Mouse (Mus musculus) hindbrain, embryonic 14.5 days (tissue): ENCODE measurements around the gene Atp8a2. TPM values are rescaled to one million over a fixed set of nuclear protein-coding genes. Genes with fewer than 3 reads are reported as not detected.

Experiments
- ATAC-seq: fragments of 200-750 bp; cut with Nextera tagmentation; 2 replicates; pipeline ENCODE4 v1.8.0; 2017; ENCODE audit warnings: moderate number of reproducible peaks, mild to moderate bottlenecking, moderate TSS enrichment, moderate library complexity; ENCODE audit not compliant: low FRiP score
- DNase-seq: peaks from one replicate; pipeline ENCODE4 v3.0.0-alpha.2; 2015; ENCODE audit warnings: low spot score
- H3K27ac ChIP-seq: fragments of 300-500 bp; sonication (generic); 2 replicates; pipeline ENCODE4 v1.5.1; 2014; ENCODE audit warnings: mild to moderate bottlenecking, moderate library complexity
- H3K27me3 ChIP-seq: fragments of 300-500 bp; sonication (generic); 2 replicates; pipeline ENCODE4 v1.6.1; 2014; ENCODE audit warnings: mild to moderate bottlenecking, low read length, mixed read lengths; ENCODE audit not compliant: control insufficient read depth, insufficient read depth
- H3K36me3 ChIP-seq: fragments of 300-500 bp; sonication (generic); replicated peaks from 2 replicates; pipeline ENCODE4 v1.6.1; 2014; ENCODE audit not compliant: control insufficient read depth, insufficient read depth
- H3K4me1 ChIP-seq: fragments of 300-500 bp; sonication (generic); replicated peaks from 2 replicates; pipeline ENCODE4 v1.6.1; 2014; ENCODE audit warnings: antibody characterized with exemption, low read length, mixed read lengths; ENCODE audit not compliant: control insufficient read depth, insufficient read depth
- H3K4me2 ChIP-seq: fragments of 300-500 bp; sonication (generic); replicated peaks from 2 replicates; pipeline ENCODE4 v1.6.1; 2014; ENCODE audit warnings: mild to moderate bottlenecking, moderate library complexity
- H3K4me3 ChIP-seq: fragments of 300-500 bp; sonication (generic); replicated peaks from 2 replicates; pipeline ENCODE4 v1.5.1; 2014; ENCODE audit warnings: mild to moderate bottlenecking, low read length
- H3K9ac ChIP-seq: fragments of 300-500 bp; sonication (generic); 2 replicates; pipeline ENCODE4 v1.6.1; 2014
- H3K9me3 ChIP-seq: fragments of 300-500 bp; sonication (generic); 2 replicates; pipeline ENCODE4 v1.6.1; 2016; ENCODE audit warnings: low read length; ENCODE audit not compliant: control insufficient read depth
- WGBS: fragments of 180-500 bp; shearing (Covaris S2); extraction: QIAGEN DNeasy Blood & Tissue Kit; methylation state at CpG from one replicate; pipeline ENCODE4 v1.1.7; 2014; 5-methylcytosine and 5-hydroxymethylcytosine counted together
- microRNA counts: library from miRNA; unstranded; fragments of <30 nt; microRNA quantifications from one replicate; lab custom pipeline; 2016
- microRNA-seq: library from miRNA; unstranded; fragments of <30 nt; microRNA quantifications from one replicate; pipeline ENCODE4, GENCODE M21; 2016
- polyA plus RNA-seq: library from polyadenylated mRNA; unstranded; fragments of >200 nt; fragmentation: Nextera tagmentation; extraction: Ambion mirVana; gene quantifications from 2 replicates; pipeline ENCODE4 v1.2.1, GENCODE M21; 2014

Atp8a2 gene
- polyA plus RNA-seq, 1 experiment from 2014 or later = 40.3 TPM

- no peaks in the 10 kb centered on the region for H3K9me3 ChIP-seq
- peak; percentile 97 for DNase-seq
- peaks cover 18% of the 10 kb centered on the region for H3K36me3 ChIP-seq
- no peaks in the 10 kb centered on the region for H3K27me3 ChIP-seq
- peak within 1 kb of the TSS; percentile 68 for H3K4me2 ChIP-seq
- WGBS = 1% methylated on average over 45 of the region's 48 CpGs
- H3K4me3 ChIP-seq = peak within 1 kb of the TSS; percentile 93
- H3K27ac ChIP-seq = peak within 1 kb of the TSS; percentile 89; the same call in 1 of the 2 replicates
- H3K4me1 ChIP-seq = peaks cover 13% of the 10 kb centered on the region
- peak within 1 kb of the TSS; percentile 86 for H3K9ac ChIP-seq
- ATAC-seq = peak; percentile 95
Observed at GRCm38 (mm10) chr14:59597398-59598259, 599.4 kb downstream of the Atp8a2 start, which contains the start of gene Cdadc1. Gene Cdadc1 (minus strand): TSS chr14:59597959.

DNA sequence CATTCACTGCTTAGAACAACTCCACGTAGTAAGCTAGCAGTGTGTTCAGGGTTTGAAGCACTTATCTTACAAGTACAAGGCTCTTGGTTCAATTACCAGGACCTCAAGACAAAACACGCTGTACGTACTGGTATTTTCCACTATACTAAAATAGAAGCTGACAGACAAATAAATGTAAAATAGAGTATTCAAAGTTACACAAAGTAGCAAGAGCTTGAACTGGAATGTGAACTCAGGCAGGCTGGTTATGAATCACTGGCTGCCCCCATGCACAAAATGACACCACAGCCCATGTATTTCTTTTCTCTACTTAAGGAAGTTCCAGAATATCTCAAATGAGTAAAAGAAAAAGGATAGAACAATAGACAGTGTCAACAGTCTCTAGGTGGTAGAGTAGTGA, 602.0 kb downstream of the Atp8a2 start:
- no peak overlapping the region for H3K4me3 ChIP-seq
- 96% methylated on average over 3 of the region's 3 CpGs for WGBS
- H3K4me2 ChIP-seq = no peak overlapping the region
- no peak overlapping the region for H3K27ac ChIP-seq
- H3K9ac ChIP-seq = no peak overlapping the region
- no peaks in the 10 kb centered on the region for H3K9me3 ChIP-seq
- no peak for DNase-seq
- H3K27me3 ChIP-seq = no peaks in the 10 kb centered on the region
- ATAC-seq = no peak
- H3K4me1 ChIP-seq = peaks cover 13% of the 10 kb centered on the region
- H3K36me3 ChIP-seq = peaks cover 38% of the 10 kb centered on the region

GRCm38 (mm10) chr14:59592593-59592992, 604.4 kb downstream of the Atp8a2 start:
- WGBS = 96% methylated on average over 3 of the region's 3 CpGs
- H3K4me2 ChIP-seq = no peak overlapping the region

DNA sequence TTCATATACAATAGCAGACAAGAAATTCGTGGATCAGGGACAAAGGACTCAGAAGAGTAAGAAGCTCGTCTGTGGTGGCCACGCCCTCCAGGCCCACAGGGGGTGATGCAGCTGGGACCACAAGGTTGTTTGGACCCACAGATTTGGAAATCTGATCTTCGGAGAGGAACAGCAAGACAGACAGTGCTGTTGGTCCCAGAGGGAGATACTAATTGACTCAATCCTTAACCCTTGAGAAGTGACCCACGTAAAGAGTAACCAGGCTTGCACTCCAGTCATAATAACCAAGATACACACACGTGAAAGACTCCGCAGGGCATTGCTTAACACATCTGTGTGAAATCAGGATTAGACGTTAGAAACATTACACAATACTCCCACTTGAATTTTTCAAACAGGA, 605.1 kb downstream of the Atp8a2 start:
- Histone ChIP-seq H3K27ac (no peak overlapping the region), H3K36me3 (peaks cover 63% of the 10 kb centered on the region), H3K4me1 (peaks cover 4% of the 10 kb centered on the region), H3K4me3 (no peak overlapping the region), H3K9ac (no peak overlapping the region), H3K4me2 (no peak overlapping the region), H3K27me3 (no peaks in the 10 kb centered on the region), H3K9me3 (no peaks in the 10 kb centered on the region)
- 71% methylated on average over 8 of the region's 8 CpGs for WGBS
- no peak for DNase-seq
- no peak for ATAC-seq

More at GRCm38 (mm10) chr14:59592593-59592992, 604.4 kb downstream of the Atp8a2 start:
- Histone ChIP-seq H3K36me3 (peaks cover 60% of the 10 kb centered on the region), H3K9ac (no peak overlapping the region), H3K4me1 (peaks cover 8% of the 10 kb centered on the region), H3K27ac (no peak overlapping the region), H3K27me3 (no peaks in the 10 kb centered on the region), H3K9me3 (no peaks in the 10 kb centered on the region), H3K4me3 (no peak overlapping the region)
- no peak for DNase-seq
- no peak for ATAC-seq

GRCm38 (mm10) chr14:59590614-59591013, 606.4 kb downstream of the Atp8a2 start:
- no peak overlapping the region for H3K27ac ChIP-seq
- no peak overlapping the region for H3K4me2 ChIP-seq
- no peaks in the 10 kb centered on the region for H3K27me3 ChIP-seq
- no peak overlapping the region for H3K4me3 ChIP-seq
- H3K36me3 ChIP-seq = peaks cover 76% of the 10 kb centered on the region
- no peaks in the 10 kb centered on the region; the same call in 1 of the 2 replicates for H3K4me1 ChIP-seq
- no peak overlapping the region for H3K9ac ChIP-seq
- no peaks in the 10 kb centered on the region for H3K9me3 ChIP-seq
- DNase-seq = no peak
- no peak for ATAC-seq
- 89% methylated on average over 1 of the region's 1 CpGs for WGBS

MicroRNAs within 50 kb of the gene (microRNA counts, 519-probe panel; counts per million panel counts)
- microRNA mmu-miR-719 (lab: Ali Mortazavi, UCI) = not detected

Small RNAs within 50 kb of the gene (microRNA-seq; reads per million reads assigned to microRNA genes)
- gene Mir719 = not detected

Other genes with a start within 250 kb of the Atp8a2 start
- gene Nupl1, start 54.3 kb upstream of the Atp8a2 start, polyA plus RNA-seq = 0.21 TPM in 1 of 2 replicates, not detected in the other
- 71.0 and 77.8 TPM in 2 replicates for gene Gm49336, start 54.3 kb upstream of the Atp8a2 start, polyA plus RNA-seq
- 66.9 and 70.5 TPM in 2 replicates for gene Mtmr6, start 68.0 kb upstream of the Atp8a2 start, polyA plus RNA-seq
- gene Amer2, start 176.1 kb upstream of the Atp8a2 start, polyA plus RNA-seq = 18.7 and 19.7 TPM in 2 replicates